Mouse (Mus musculus) retina, postnatal 7 days (tissue): ENCODE measurements at regions not wholly inside any gene's neighbourhood (a gene's known extent, or its start where the extent isn't known, plus 50 kb on each side); places are given as distances from the start of the nearest gene placed in this dataset.

Experiments used
- DNase-seq: peaks from one replicate; pipeline ENCODE4 v3.0.0-alpha.2; 2012; ENCODE audit warnings: low read depth, low spot score

DNA sequence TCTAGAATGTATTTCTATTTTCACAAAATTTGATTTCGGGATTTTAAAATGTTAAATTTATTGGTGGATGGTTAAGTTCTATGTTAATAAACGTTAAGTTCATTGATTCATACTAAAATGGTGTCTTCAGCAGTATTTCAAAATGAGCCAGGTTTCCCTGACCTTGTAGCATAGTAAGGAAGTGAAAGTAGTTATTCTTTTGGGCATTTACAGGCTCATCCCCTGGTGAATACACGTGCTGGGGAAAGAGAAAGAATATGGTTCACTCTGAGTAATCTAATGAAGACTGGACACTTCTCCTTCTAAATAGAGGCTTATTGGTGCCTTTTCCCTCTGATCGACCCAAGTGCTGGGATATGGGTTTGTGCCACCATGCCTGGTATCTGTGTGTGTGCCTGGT, 281.1 kb downstream of the Lipi start:
- DNase-seq: no peak

DNA sequence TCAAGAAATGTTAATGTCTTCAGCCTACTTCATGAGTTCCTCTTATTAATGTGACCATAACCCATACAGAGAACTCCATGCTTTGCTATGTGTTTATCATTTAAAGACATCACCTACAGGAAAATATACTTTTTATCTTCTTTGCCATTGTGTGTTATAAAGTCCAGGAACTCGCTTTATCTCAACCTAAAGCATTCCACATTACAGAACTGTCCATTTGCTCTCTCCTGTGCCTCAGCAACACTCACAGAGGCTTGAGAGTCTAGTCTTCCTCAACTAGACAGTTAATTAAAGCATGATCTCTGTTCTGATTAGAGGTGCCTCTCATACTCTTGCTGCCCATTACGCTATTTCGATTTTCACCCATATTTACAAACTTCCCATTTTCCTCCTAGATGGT, 288.4 kb downstream of the Lipi start:
- DNase-seq: no peak

DNA sequence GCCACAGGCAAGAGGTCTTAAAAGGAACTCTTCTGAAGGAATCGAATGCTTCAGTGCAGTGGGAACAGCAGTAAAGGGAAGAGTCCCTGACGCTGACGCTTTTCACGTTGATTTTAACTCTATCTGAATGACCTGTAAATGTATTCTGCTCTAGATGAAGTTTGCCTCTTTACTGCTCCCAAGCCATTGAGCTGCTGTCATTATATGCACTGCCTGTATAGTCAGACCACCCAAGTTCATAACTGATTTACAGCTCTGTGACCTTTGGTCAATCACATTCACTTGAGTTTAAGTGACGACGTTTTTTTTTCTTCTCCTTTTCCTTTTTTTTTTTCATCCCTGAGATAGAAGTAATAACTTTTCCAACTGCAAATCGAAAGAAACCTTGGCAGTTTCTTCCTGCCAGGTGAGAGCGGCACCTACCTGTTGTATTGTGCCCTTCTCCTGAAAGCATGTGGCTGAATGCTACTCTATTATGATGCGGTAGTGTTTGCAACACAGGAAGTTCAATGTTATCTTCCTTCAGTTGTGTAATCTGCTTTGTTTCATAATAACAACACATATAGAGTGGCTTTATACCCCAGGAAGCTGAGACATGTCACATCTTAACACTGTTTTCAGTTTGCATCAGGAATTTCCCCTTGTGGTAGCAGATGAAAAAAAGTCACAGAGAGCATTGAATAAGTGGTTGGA, 293.0 kb downstream of the Lipi start:
- no peak for DNase-seq

DNA sequence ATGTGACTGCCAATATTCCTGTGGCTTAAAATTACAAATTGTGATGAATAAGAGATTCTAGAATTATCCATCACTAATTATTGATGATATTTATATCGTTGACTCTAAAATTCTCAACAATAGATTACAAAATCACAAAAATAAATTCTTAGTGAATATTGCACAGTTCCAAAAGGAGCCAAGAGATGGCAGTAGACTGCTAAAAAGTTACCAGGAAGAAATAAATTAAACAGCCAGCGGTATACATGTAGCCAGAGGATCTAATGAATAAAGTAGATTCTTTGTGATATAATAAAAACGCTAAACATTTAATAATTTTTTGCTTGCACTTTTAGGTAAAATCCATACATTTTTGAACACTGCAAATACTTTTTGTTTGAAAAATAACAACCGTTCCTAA, 294.7 kb downstream of the Lipi start:
- no peak for DNase-seq

DNA sequence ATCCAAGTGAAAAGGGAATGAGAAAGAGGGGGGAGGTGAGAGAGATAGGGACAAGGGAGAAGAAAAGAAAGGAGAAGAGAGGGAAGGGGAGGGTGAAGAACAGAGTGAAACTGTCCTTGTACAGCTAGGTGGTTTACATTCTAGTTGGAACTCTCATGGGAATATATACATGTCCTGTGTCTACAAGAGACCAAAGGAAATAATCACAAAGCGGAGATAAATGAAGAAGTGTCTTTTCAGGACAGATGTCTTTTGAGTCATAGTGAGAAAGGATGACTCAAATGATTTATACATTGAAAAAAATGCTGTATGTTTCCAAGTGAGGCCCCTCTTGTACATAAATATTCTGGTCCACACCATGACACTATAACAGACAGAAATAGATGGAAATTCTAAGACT, 298.7 kb downstream of the Lipi start:
- no peak for DNase-seq

DNA sequence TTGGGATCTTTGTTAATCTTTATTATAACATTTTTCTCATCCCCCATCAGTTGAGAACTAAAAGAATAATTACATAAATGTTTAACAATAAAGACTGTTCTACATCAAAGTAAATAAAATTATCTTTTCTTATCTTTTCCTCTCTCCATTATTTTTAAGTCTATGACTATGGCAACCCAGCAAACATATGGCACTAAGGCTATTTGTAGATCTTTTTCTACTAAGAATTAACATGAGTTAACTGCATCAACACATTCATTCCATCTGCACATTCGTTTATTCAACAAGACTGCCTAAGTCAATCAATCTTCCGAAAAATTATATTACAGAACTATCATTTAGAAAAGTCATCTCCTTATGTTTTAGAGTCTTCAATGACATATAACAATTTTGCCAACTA, 300.1 kb downstream of the Lipi start:
- no peak for DNase-seq

DNA sequence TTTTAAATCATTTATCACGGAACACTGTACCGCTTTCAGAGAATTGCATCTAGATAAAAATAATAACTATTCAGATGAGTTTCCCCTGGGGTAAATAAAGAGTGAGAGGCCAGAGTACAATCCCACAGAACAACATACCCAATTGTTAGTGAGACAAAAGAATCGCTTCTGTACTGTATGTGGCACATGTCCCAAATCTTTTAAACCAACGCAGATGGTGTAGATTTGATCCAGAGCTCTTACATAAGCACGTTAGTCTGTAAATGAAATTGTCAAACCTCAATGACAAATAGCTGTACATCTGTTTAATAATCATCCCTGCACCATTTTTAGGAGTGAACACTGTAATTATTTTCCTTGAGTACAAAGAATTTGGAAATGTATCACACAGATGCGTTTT, 322.0 kb downstream of the Lipi start:
- no peak for DNase-seq

DNA sequence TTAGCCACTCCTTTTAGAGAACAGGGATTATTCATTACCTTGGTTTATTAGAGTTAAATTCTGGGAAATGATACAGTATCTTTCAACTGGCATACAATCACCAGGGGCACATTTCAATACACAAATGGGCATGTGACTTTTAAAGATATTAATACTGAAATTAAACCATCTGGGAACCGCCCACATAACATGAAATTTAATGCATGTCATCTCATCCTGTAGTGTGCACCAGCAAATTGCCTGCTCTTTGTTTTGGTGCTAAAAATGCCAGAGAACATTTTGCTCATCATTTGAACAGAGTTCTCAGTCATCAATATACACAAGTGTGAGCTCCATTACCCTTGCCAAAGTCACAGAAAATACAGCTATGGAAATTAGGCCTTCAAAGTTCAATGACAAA, 330.9 kb downstream of the Lipi start:
- DNase-seq: no peak

DNA sequence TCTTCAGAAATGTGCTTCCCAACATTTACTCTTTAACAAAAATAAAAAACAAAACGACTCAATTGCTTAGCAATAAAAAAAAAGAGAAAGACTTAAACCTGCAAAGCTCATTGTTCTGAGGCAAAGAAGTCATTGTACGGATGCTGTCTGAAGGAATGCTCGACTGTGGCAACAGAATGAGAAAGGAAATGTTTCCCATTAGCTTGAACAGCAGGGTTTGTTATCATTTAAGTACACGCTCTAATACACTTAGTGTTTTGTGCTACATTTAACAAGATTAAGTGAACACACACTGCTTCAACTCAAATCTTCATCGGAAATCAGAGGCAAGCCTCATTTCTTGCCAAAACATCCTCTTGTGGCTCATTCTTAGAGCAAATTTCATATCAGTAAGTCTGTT, 336.7 kb downstream of the Lipi start:
- no peak for DNase-seq

DNA sequence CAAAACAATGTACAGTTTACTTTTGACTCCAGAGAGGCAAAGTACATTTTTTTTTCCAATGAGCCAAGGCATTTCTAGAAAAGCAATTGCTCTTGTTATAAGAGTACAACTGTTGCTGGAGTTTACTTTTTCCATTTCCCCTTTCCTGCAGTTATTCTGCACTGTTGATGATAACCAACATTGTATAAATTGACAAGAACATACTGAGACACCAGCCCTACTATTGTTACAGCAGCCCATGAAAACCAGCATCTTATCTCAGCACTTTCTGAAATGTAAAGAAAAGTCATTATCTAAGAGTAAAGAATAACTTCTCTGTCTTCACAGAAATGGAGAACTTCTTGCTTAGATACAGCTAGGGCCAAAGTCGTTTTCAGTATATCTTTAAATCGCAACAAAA, 345.5 kb downstream of the Lipi start:
- no peak for DNase-seq

DNA sequence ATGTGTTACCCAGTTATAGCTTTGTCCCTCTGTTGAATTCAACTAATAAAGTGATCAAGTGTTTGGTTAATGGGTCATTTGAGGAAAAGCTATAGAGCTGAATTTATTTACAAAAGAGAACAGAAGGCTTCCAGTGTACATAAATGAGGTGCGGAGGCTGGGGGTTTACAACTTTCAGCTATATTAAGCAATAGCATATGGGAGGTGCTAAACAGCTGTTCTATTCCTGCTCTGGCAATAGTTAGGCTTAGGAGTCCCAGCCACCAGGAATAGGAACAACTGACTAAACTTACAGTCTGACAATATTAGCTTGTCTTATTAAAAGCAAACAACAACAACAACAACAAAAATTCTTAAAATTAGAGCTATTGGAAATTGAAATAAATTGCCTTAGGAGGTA, 353.7 kb downstream of the Lipi start:
- no peak for DNase-seq

DNA sequence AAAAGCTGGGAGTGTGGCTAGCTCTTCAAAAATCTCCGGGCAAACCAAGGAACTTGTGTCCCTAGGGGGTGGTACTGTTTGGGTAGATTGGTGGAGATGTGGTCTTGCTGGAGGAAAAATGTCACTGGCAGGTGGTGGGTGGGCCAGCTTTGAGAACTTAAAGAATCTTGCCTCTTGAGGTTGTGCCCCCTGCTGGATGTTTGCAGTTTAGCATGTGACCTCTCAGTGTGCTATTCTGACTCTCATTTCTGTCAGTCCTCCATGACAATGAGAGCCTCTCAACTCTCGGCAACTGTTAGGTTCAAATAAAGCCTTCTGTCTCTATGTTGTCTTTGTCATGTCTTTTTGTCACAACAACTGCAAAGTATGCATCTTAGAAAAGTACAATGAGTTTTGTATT, 392.5 kb downstream of the Lipi start:
- no peak for DNase-seq

DNA sequence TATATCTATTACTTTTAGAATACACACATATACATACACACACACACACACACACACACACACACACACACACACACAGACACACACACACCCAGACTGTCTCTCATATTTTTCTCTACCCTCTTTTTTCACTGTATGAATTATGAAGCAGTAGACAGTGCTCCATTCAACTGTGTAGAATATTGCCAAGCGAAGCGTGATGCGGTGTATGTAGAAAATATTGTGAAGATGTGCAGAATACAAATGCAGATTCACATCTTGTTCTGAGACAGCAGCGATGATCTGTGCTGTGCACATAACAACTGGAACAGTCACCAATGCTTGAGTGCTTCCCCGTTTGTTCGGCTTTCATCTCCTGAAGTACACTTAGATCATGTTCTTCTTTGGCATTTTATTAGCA, 395.5 kb downstream of the Lipi start:
- DNase-seq: no peak

DNA sequence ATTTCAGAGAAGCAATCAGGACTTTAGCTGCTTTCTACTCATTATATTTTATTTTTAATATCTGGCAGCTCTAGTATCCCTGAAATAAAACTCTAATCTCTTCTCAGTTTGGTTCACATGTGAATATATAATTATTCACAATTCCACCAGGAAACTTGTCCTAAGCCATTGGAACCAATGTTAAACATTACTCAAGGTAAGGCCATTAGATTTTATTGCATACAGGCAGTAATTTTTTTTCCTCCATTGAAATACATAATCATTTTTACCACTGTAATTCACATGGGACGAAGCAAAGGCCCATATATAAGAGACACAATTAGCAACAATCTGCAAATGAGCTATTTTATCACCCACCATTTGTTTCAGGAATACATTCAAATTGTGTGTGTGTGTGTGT, 419.8 kb downstream of the Lipi start:
- DNase-seq: no peak

DNA sequence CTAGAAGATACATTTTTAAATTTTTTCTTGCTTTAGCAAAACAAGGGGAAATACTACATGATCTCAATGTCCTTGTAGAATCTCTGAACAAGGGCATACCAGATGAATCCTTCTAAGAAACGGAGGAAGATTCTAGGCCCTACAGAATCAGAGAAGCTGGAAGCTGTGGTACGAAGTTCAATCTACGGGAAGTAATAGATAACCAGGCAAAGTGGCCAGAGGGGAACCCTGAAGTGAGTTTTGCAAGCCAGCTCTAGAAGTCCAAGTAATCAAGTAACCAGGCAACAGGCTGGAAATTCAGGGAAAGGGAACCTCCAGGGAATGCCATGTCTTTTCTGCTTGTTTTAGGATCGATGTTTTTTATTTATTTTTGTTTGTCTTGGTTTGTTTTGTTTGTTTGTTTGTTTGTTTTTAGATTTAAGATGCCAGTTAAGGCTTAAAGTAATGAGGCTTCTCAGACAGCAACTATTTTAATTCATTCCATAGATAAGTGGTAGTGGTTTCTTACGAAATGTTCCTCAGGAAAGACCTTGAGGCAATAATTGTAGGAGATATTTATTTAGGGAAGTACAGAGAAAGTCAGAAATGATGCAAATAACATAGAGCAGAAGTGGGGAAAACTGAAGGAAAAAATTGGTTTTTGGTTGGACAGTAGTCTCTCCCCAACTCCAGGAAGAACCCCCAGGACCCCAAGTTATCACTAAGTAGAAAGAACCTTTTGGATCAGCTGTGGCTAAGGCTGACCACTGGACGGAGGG, 420.7 kb downstream of the Lipi start:
- no peak for DNase-seq

DNA sequence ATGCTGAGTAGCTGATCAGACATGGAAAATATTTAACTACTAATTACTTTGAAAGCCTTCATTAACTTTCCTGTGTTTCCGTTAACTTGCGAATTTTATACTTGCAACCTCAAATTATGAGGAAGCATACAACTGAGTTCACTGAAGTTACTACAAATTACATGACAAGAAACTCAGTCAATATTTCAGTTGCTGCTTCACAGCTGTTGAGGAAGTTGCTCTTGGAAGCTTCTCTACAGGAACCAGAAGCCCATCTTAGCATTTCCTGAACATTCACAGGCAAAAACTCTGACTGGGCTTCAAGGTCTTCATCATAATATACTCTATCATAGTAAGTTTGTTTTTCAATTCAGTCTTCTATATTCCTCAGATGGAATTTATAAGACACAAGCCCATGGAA, 426.1 kb downstream of the Lipi start:
- DNase-seq: no peak

DNA sequence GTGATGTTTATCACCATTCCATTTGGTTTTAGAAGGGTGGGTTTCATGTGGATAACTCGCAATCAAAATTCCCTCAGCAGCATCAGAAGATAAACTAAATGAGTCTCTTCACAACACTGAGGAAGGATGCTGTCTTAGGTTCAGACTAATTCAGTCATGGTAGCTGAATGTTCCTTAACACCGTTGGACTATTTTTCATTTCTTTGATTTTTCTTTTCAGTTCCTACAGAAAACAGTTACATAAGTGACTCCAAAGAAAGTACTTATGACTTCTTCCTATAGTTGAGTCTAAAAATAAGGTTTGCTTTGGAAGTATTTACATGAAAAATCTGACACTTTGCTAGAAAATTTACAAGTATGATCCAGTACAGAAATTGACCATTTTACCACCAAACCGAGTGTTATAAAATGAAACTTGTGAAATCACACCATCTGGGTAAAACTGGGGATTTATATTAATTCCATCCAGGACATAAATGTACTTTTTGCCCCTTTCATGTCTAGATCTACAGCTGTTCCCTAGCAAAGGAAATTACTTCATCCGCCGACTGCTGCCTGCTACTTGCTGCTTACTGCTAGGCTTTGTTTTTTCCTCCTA, 430.3 kb downstream of the Lipi start:
- DNase-seq: no peak
